Mouse (Mus musculus) bone marrow, adult 2 months (tissue): ENCODE data around the gene Ttc7b.

Experiments used
- CTCF ChIP-seq: fragments of 200-500 bp; IDR thresholded peaks from 2 replicates; pipeline ENCODE4 v1.5.1; 2011; ENCODE audit warnings: low read length, control low read depth; ENCODE audit not compliant: control insufficient read depth, insufficient read depth
- POLR2A ChIP-seq: fragments of 200-500 bp; IDR thresholded peaks from 2 replicates; pipeline ENCODE4 v1.6.1; 2011; ENCODE audit warnings: low read depth, mild to moderate bottlenecking, control low read depth, low read length, borderline replicate concordance; ENCODE audit not compliant: control insufficient read depth

DNA sequence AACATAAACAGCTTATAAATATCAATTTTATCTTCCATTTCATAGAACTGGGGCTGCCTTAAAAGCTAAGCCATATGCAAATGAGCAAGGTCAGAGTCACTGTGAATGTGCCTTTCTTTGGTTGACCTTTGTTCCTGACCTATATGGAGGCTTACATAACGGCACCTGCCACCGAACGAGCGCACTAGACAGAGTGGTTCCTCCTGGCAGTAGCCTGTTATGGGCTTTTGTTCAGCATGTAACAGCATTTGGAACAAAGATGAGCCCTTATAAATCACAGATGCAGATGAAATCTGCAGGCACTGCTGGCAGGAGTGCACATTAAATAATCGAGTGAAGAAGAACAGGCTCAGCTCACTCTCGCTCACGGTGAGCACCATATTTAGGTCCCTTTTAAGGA is 179.0 kb downstream of the Ttc7b start:
- TF ChIP-seq CTCF (no peak), POLR2A (no peak)
